Mouse (Mus musculus): ENCODE data around the gene Scn3a. TPM values are rescaled to one million over a fixed set of nuclear protein-coding genes. Genes with fewer than 3 reads are reported as not detected.

The Scn3a gene
- not detected for total RNA-seq (2023)

GRCm38 (mm10) chr2:65566793-65567787 lies at the start of gene Scn3a:
TSS of gene Scn3a (minus strand) at chr2:65567627.

Other genes with a start within 250 kb of the Scn3a start
- not detected for gene Slc38a11, start 203.6 kb downstream of the Scn3a start, total RNA-seq (2023)
- gene Scn2a, start 53.1 kb upstream of the Scn3a start, total RNA-seq (2023) = not detected

All from neutrophil, adult 59 days (primary cell).